Mouse (Mus musculus) CH12.LX (cell line): ENCODE measurements at regions not wholly inside any gene's neighbourhood (a gene's known extent, or its start where the extent isn't known, plus 50 kb on each side); places are given as distances from the start of the nearest gene placed in this dataset.

Experiments
- DNase-seq: peaks from one replicate; pipeline ENCODE4 v3.0.0-alpha.2; 2013; ENCODE audit errors: extremely low read depth
- H3K27ac ChIP-seq: 2 replicates; pipeline ENCODE4 v1.5.1; 2012; ENCODE audit warnings: low read depth, mild to moderate bottlenecking, control low read depth, moderate library complexity; ENCODE audit not compliant: insufficient read depth
- H3K27me3 ChIP-seq: replicated peaks from 2 replicates; pipeline ENCODE3; 2012; ENCODE audit warnings: inconsistent platforms
- H3K36me3 ChIP-seq, 2 experiments: replicated peaks in 1 of 2; 2 replicates each; pipeline versions ENCODE3 to v1.6.1; 2012; ENCODE audit warnings: inconsistent platforms in 1 of 2, low read length in 1 of 2, mild to moderate bottlenecking in 1 of 2, mixed read lengths in 1 of 2, moderate library complexity in 1 of 2; ENCODE audit not compliant: control insufficient read depth in 1 of 2, insufficient read depth in 1 of 2
- H3K4me1 ChIP-seq, 2 experiments: 2 replicates each; pipeline ENCODE4 v1.6.1; 2012; ENCODE audit warnings: inconsistent platforms in 1 of 2, moderate library complexity in 1 of 2; ENCODE audit not compliant: insufficient read depth in 2 of 2, control insufficient read depth in 1 of 2
- H3K4me2 ChIP-seq: 2 replicates; pipeline ENCODE4 v1.6.1; 2012; ENCODE audit warnings: low read depth, mild to moderate bottlenecking, control low read depth; ENCODE audit not compliant: poor library complexity, insufficient read depth, severe bottlenecking
- H3K4me3 ChIP-seq, 3 experiments: fragments of 150-350 bp in 1 of 3; sonication (generic) in 1 of 3; replicated peaks in 1 of 3; 2 replicates each; pipeline versions ENCODE3 to v1.5.1; 2011 to 2012; ENCODE audit warnings: low read depth in 2 of 3, low read length in 2 of 3, mild to moderate bottlenecking in 2 of 3, moderate library complexity in 2 of 3, control low read depth in 1 of 3, improper control_type of control experiment in 1 of 3, inconsistent platforms in 1 of 3, mixed read lengths in 1 of 3; ENCODE audit not compliant: poor library complexity in 1 of 3
- H3K79me2 ChIP-seq: replicated peaks from 2 replicates; pipeline ENCODE4 v1.6.1; 2012; ENCODE audit warnings: mild to moderate bottlenecking, moderate library complexity; ENCODE audit not compliant: control insufficient read depth, poor library complexity, insufficient read depth, severe bottlenecking; ENCODE audit errors: extremely low read depth
- H3K9ac ChIP-seq: 2 replicates; pipeline ENCODE4 v1.6.1; 2012; ENCODE audit warnings: low read depth, mild to moderate bottlenecking, control low read depth, moderate library complexity; ENCODE audit not compliant: insufficient read depth
- H3K9me3 ChIP-seq: replicated peaks from 2 replicates; pipeline ENCODE3; 2012; ENCODE audit warnings: low read length, inconsistent platforms, mixed read lengths
- BHLHE40 ChIP-seq: IDR thresholded peaks from 2 replicates; pipeline ENCODE4 v1.6.1; 2011; ENCODE audit warnings: mild to moderate bottlenecking, low read depth, low read length, improper control_type of control experiment
- CHD1 ChIP-seq: IDR thresholded peaks from 2 replicates; pipeline ENCODE4 v1.6.1; 2012; ENCODE audit warnings: low read depth, low read length, improper control_type of control experiment, inconsistent platforms
- CHD2 ChIP-seq: IDR thresholded peaks from 2 replicates; pipeline ENCODE4 v1.6.1; 2011; ENCODE audit warnings: low read length, improper control_type of control experiment
- CTCF ChIP-seq, 2 experiments: IDR thresholded peaks in 1 of 2; conservative IDR thresholded peaks in 1 of 2; 2 replicates each; pipeline ENCODE4 v1.5.1; 2011 to 2012; ENCODE audit warnings: low read depth in 2 of 2, low read length in 2 of 2, improper control_type of control experiment in 1 of 2, inconsistent platforms in 1 of 2, mild to moderate bottlenecking in 1 of 2, moderate library complexity in 1 of 2
- E2F4 ChIP-seq: IDR thresholded peaks from 2 replicates; pipeline ENCODE4 v1.6.1; 2011; ENCODE audit warnings: low read depth, low read length, improper control_type of control experiment; ENCODE audit not compliant: insufficient replicate concordance
- ELF1 ChIP-seq: IDR thresholded peaks from 2 replicates; pipeline ENCODE4 v1.6.1; 2014; ENCODE audit warnings: low read depth, mild to moderate bottlenecking, inconsistent platforms, low read length, improper control_type of control experiment
- ETS1 ChIP-seq: conservative IDR thresholded peaks from 2 replicates; pipeline ENCODE4 v1.6.1; 2012; ENCODE audit warnings: low read depth, mild to moderate bottlenecking, inconsistent platforms, low read length, improper control_type of control experiment, moderate library complexity
- HCFC1 ChIP-seq: IDR thresholded peaks from 2 replicates; pipeline ENCODE4 v1.6.1; 2012; ENCODE audit warnings: low read depth, mild to moderate bottlenecking, inconsistent platforms, low read length, improper control_type of control experiment
- JUND ChIP-seq: conservative IDR thresholded peaks from 2 replicates; pipeline ENCODE4 v1.6.1; 2011; ENCODE audit warnings: low read depth, low read length, improper control_type of control experiment
- MAFK ChIP-seq: IDR thresholded peaks from 2 replicates; pipeline ENCODE4 v1.6.1; 2011; ENCODE audit warnings: low read length, improper control_type of control experiment; ENCODE audit not compliant: insufficient replicate concordance
- MAX ChIP-seq: IDR thresholded peaks from 2 replicates; pipeline ENCODE4 v1.6.1; 2011; ENCODE audit warnings: low read length, improper control_type of control experiment
- MAZ ChIP-seq: IDR thresholded peaks from 2 replicates; pipeline ENCODE4 v1.6.1; 2012; ENCODE audit warnings: low read depth, mild to moderate bottlenecking, inconsistent platforms, low read length, improper control_type of control experiment, moderate library complexity
- MEF2A ChIP-seq: IDR thresholded peaks from 2 replicates; pipeline ENCODE4 v1.6.1; 2014; ENCODE audit warnings: low read depth, mild to moderate bottlenecking, inconsistent platforms, low read length, improper control_type of control experiment, borderline replicate concordance
- NELFE ChIP-seq: IDR thresholded peaks from 2 replicates; pipeline ENCODE4 v1.6.1; 2011; ENCODE audit warnings: low read depth, low read length, improper control_type of control experiment
- NRF1 ChIP-seq: IDR thresholded peaks from 2 replicates; pipeline ENCODE4 v1.6.1; 2014; ENCODE audit warnings: low read depth, mild to moderate bottlenecking, inconsistent platforms, low read length, improper control_type of control experiment, moderate library complexity
- POLR2AphosphoS2 ChIP-seq: IDR thresholded peaks from 2 replicates; pipeline ENCODE4 v1.6.1; 2011; ENCODE audit warnings: low read depth, low read length, improper control_type of control experiment
- RAD21 ChIP-seq: IDR thresholded peaks from 2 replicates; pipeline ENCODE4 v1.6.1; 2011; ENCODE audit warnings: low read depth, mild to moderate bottlenecking, low read length, improper control_type of control experiment, moderate library complexity
- RCOR1 ChIP-seq: conservative IDR thresholded peaks from 2 replicates; pipeline ENCODE4 v1.6.1; 2012; ENCODE audit warnings: low read depth, mild to moderate bottlenecking, inconsistent platforms, low read length, improper control_type of control experiment
- SMC3 ChIP-seq: IDR thresholded peaks from 2 replicates; pipeline ENCODE4 v1.6.1; 2011; ENCODE audit warnings: low read depth, low read length, improper control_type of control experiment
- USF1 ChIP-seq: IDR thresholded peaks from 2 replicates; pipeline ENCODE4 v1.6.1; 2014; ENCODE audit warnings: low read depth, mild to moderate bottlenecking, inconsistent platforms, low read length, improper control_type of control experiment
- ZC3H11A ChIP-seq: IDR thresholded peaks from 2 replicates; pipeline ENCODE4 v1.6.1; 2012; ENCODE audit warnings: low read depth, mild to moderate bottlenecking, inconsistent platforms, low read length, improper control_type of control experiment
- ZMIZ1 ChIP-seq: IDR thresholded peaks from 2 replicates; pipeline ENCODE4 v1.6.1; 2012; ENCODE audit warnings: low read depth, mild to moderate bottlenecking, inconsistent platforms, low read length, improper control_type of control experiment
- dilution Hi-C: fragments of 300-500 bp; cut with MboI; formaldehyde crosslinking; loops from 2 replicates; pipeline ENCODE4 v1.14.3; 2020; ENCODE audit warnings: low sequenced_read_pairs; ENCODE audit not compliant: extremely low pct_unique_long_range_greater_than_20kb, extremely low pct_ligation_motif_present
- in situ Hi-C: fragments of 300-500 bp; cut with MboI; formaldehyde crosslinking; loops from 3 replicates; pipeline ENCODE4 v1.14.3; 2019; ENCODE audit warnings: low sequenced_read_pairs, low pct_ligation_motif_present, low pct_unique_long_range_greater_than_20kb, mixed read lengths

- H3K4me2 ChIP-seq = no peak overlapping the region
- H3K4me1 ChIP-seq = no peaks in the 10 kb centered on the region
- no peak for TF ChIP-seq CHD1
- TF ChIP-seq USF1 = no peak
- no peak for TF ChIP-seq NRF1
- no peak for TF ChIP-seq BHLHE40
- TF ChIP-seq HCFC1 = no peak
- TF ChIP-seq RCOR1 = no peak
- TF ChIP-seq ZMIZ1 = no peak
- no peak for TF ChIP-seq MAZ
- no peak for TF ChIP-seq MAX
- TF ChIP-seq JUND = no peak
- no peak for TF ChIP-seq ZC3H11A
- no peak for TF ChIP-seq CHD2
- TF ChIP-seq MEF2A = no peak
- no peak for TF ChIP-seq SMC3
- TF ChIP-seq ETS1 = no peak
- no peak for TF ChIP-seq POLR2AphosphoS2
- no peak for TF ChIP-seq E2F4
- no peak overlapping the region for H3K4me3 ChIP-seq
- no peaks in the 10 kb centered on the region for H3K27me3 ChIP-seq
- no peak overlapping the region for H3K27ac ChIP-seq
- DNase-seq = no peak
- in situ Hi-C loops = no loop called here
- dilution Hi-C loops = no loop called here
- H3K36me3 ChIP-seq = no peaks in the 10 kb centered on the region
- no peak overlapping the region for H3K9ac ChIP-seq
- no peaks in the 10 kb centered on the region for H3K9me3 ChIP-seq
- no peaks in the 10 kb centered on the region for H3K79me2 ChIP-seq
These were observed 782.4 kb upstream of the Mms22l start for GRCm38 (mm10) chr4:23713781-23714415.

- no peaks in the 10 kb centered on the region for H3K27me3 ChIP-seq
- no peak overlapping the region for H3K9ac ChIP-seq
- H3K4me1 ChIP-seq = no peaks in the 10 kb centered on the region
- no peak for DNase-seq
- dilution Hi-C loops = no loop called here
- no peak overlapping the region for H3K4me2 ChIP-seq
- no peak overlapping the region for H3K27ac ChIP-seq
- no peak for TF ChIP-seq CTCF (conservative IDR thresholded peaks at IDR 0.05 in 1 of 2, IDR thresholded peaks at IDR 0.05 in 1 of 2; ENCODE audit: low read depth in 2 of 2, low read length in 2 of 2)
- no peak for TF ChIP-seq CHD2
- no peak for TF ChIP-seq ZMIZ1
- no peak for TF ChIP-seq MAFK
- TF ChIP-seq HCFC1 = no peak
- TF ChIP-seq NELFE = no peak
- no peak for TF ChIP-seq RAD21
- TF ChIP-seq ELF1 = no peak
- no peak for TF ChIP-seq CHD1
- no peak for TF ChIP-seq USF1
- H3K79me2 ChIP-seq = no peaks in the 10 kb centered on the region
- in situ Hi-C loops = no loop called here
- no peaks in the 10 kb centered on the region for H3K9me3 ChIP-seq
- H3K4me3 ChIP-seq = no peak overlapping the region
- H3K36me3 ChIP-seq = no peaks in the 10 kb centered on the region
These were observed 768.4 kb upstream of the Mms22l start for GRCm38 (mm10) chr4:23727846-23728245.
